Mouse (Mus musculus) liver, adult 2 months (tissue): ENCODE measurements around the gene Iqcf4. TPM values are rescaled to one million over a fixed set of nuclear protein-coding genes. Genes with fewer than 3 reads are reported as not detected.
A peak's percentile ranks its signal among the peaks of the same experiment; 100 is the strongest.

Experiments used
- DNase-seq: peaks from one replicate; pipeline ENCODE4 v3.0.0-alpha.2; 2011; ENCODE audit warnings: low read depth, low spot score; ENCODE audit errors: extremely low read depth
- H3K27ac ChIP-seq: fragments of 200-500 bp; replicated peaks from 2 replicates; pipeline ENCODE4 v1.5.1; 2012; ENCODE audit warnings: low read depth, mild to moderate bottlenecking, control low read depth, inconsistent platforms, low read length; ENCODE audit not compliant: insufficient read depth
- H3K27me3 ChIP-seq: fragments of 200-500 bp; 2 replicates; pipeline ENCODE4 v1.6.1; 2012; ENCODE audit warnings: mild to moderate bottlenecking, moderate library complexity, low read length, inconsistent platforms; ENCODE audit not compliant: control insufficient read depth, insufficient read depth
- H3K36me3 ChIP-seq: fragments of 200-500 bp; 2 replicates; pipeline ENCODE4 v1.6.1; 2012; ENCODE audit warnings: low read length, inconsistent platforms; ENCODE audit not compliant: control insufficient read depth, insufficient read depth
- H3K4me1 ChIP-seq: fragments of 200-500 bp; 2 replicates; pipeline ENCODE4 v1.6.1; 2011; ENCODE audit warnings: low read length; ENCODE audit not compliant: control insufficient read depth, insufficient read depth
- H3K4me3 ChIP-seq: fragments of 200-500 bp; 2 replicates; pipeline ENCODE4 v1.5.1; 2011; ENCODE audit warnings: low read depth, mild to moderate bottlenecking, control low read depth, low read length, moderate library complexity; ENCODE audit not compliant: insufficient read depth
- H3K79me2 ChIP-seq: fragments of 200-500 bp; 2 replicates; pipeline ENCODE4 v1.6.1; 2012; ENCODE audit warnings: inconsistent platforms, mild to moderate bottlenecking, low read length, moderate library complexity; ENCODE audit not compliant: control insufficient read depth, insufficient read depth
- H3K9ac ChIP-seq: fragments of 200-500 bp; 2 replicates; pipeline ENCODE4 v1.6.1; 2012; ENCODE audit warnings: low read depth, mild to moderate bottlenecking, control low read depth, inconsistent platforms, low read length
- CTCF ChIP-seq: fragments of 200-500 bp; IDR thresholded peaks from 2 replicates; pipeline ENCODE4 v1.5.1; 2011; ENCODE audit warnings: low read depth, low read length, control low read depth
- POLR2A ChIP-seq: fragments of 200-500 bp; IDR thresholded peaks from 2 replicates; pipeline ENCODE4 v1.6.1; 2011; ENCODE audit warnings: low read length, control low read depth; ENCODE audit not compliant: insufficient read depth; ENCODE audit errors: extremely low read depth
- WGBS: fragments of 180-500 bp; shearing (Covaris S2); methylation state at CpG from one replicate; pipeline ENCODE4 v1.1.7; 2018; 5-methylcytosine and 5-hydroxymethylcytosine counted together
- polyA plus RNA-seq: library from polyadenylated mRNA; depleted of rRNA; stranded (reverse); fragments of >200 nt; gene quantifications from 2 replicates; pipeline ENCODE4 v1.2.3, GENCODE M21; 2012
- total RNA-seq: library from RNA; depleted of rRNA; stranded (reverse); fragments of >200 nt; gene quantifications from 2 replicates; pipeline ENCODE4 v1.2.3, GENCODE M21; 2014

Gene Iqcf4
- total and polyA plus RNA-seq, 2 experiments: not detected

DNA sequence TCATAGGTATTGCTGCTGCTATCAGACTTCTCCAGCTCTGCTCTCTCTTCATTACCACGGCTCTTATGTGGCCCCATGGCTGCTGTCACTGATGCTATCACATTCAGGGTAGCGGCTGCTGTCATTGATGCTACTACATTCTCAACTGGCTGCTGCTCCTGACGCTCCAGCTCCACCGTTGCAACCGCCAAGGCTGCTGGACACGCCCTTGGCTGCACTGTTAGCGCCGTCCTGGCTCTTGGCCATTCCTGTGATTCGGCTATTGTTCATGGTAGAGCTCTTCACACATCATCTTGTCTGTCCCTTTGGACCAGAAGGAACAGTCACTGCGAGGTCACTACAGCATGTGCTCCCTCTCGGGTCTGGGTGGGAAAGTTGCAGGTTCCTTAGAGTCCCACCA, 8.5 kb downstream of the Iqcf4 start:
- 93% methylated on average over 11 of the region's 11 CpGs for WGBS
- DNase-seq: no peak
- H3K27me3 ChIP-seq: no peaks in the 10 kb centered on the region
- no peak overlapping the region for H3K9ac ChIP-seq
- no peaks in the 10 kb centered on the region for H3K4me1 ChIP-seq
- TF ChIP-seq CTCF (no peak), POLR2A (no peak)
- H3K36me3 ChIP-seq: no peaks in the 10 kb centered on the region
- H3K4me3 ChIP-seq: no peak overlapping the region
- H3K27ac ChIP-seq: no peak overlapping the region
- no peaks in the 10 kb centered on the region for H3K79me2 ChIP-seq

DNA sequence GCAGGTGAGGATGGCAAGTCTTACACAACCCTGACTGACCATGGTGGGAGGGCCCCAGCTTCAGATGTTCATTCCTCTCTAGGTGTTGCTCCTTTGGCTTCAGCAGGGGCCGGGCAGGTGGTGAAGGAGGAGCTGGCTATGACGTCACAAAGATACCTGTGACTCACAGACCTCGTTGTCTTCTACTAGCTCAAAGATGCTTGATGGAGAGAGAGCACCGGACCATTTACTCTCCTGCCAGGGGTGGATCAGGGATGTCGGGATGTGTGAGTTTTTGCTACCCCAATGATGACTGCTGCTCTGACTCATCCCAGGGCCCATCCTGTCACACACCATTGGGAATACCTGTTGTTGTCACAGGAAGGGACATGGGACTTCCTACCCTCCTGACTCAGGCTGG, 9.3 kb downstream of the Iqcf4 start, which contains the start of gene Iqcf3:
TSS of gene Iqcf3 (minus strand) at position 101 of the 400 bp plus-strand sequence.
- no peak within 1 kb of the TSS for H3K27ac ChIP-seq
- DNase-seq: no peak
- H3K4me1 ChIP-seq: no peaks in the 10 kb centered on the region
- H3K79me2 ChIP-seq: no peaks in the 10 kb centered on the region
- H3K36me3 ChIP-seq: no peaks in the 10 kb centered on the region
- no peak within 1 kb of the TSS for H3K4me3 ChIP-seq
- no peak within 1 kb of the TSS for H3K9ac ChIP-seq
- 87% methylated on average over 5 of the region's 5 CpGs for WGBS
- TF ChIP-seq CTCF: no peak
- no peak for TF ChIP-seq POLR2A
- no peaks in the 10 kb centered on the region for H3K27me3 ChIP-seq

DNA sequence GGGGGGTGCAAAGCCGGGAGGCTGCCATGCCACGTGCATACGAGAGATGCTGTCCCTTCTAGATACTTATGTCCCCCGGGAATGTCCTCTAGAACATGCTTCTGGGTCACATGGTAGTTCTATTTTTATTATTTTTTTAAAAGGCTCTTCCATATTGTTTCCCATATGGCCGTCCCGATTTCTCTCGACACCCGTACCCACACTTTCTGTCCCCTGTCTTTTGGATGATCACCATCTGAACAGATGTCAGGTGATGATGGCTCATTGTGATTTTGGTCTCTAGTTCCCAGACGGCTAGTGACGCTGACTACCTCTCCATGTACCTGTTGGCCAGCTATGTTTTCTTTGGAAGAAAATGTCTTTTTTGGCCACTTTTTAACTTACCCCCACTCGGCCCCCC, 35.8 kb downstream of the Iqcf4 start:
- Histone ChIP-seq H3K9ac (no peak overlapping the region), H3K27me3 (no peaks in the 10 kb centered on the region), H3K36me3 (no peaks in the 10 kb centered on the region), H3K27ac (no peak overlapping the region), H3K79me2 (no peaks in the 10 kb centered on the region), H3K4me3 (no peak overlapping the region), H3K4me1 (no peaks in the 10 kb centered on the region)
- 90% methylated on average over 11 of the region's 11 CpGs for WGBS
- TF ChIP-seq CTCF (no peak), POLR2A (no peak)
- DNase-seq: no peak

DNA sequence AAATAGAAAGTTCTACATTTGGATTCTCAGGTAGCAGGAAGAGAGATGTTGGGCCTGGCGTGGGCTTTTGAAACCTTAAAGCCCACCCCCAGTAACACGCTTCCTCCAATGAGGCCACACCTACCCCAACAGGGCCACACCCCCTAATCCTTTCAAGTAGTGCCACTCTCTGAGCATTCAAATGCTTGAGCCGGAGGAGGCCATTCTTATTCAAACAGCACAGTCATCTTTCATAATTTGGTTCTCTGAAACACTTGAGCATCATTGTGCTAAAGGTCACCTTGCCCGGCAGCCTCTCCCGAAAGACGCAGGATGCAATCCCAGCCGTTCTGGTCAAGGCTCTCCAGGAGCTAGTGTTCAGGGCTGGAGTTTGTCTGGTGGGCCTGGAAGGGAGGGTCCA, 36.5 kb downstream of the Iqcf4 start:
- no peaks in the 10 kb centered on the region for H3K79me2 ChIP-seq
- WGBS: 94% methylated on average over 7 of the region's 7 CpGs

DNA sequence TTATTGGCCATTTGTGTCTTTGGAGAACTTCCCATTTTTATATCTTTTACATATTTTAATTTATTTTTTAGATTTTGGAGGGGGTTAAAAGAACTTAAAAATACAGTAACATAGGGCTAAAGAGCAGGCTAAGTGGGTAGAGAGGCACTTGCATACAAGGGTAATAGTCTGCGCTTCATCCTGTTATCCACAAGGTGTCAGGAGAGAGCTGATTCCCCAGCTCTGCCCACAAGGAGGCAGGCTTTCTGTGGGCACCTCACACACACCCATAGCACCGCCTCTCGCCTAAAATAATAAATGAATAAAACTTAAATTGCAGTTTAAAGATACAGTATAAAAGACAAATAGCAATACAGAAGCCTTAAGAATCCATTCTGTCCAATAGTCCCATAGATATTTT, 39.0 kb downstream of the Iqcf4 start:
- WGBS: 40% methylated on average over 3 of the region's 3 CpGs
- H3K27ac ChIP-seq: no peak overlapping the region
- no peak overlapping the region for H3K4me3 ChIP-seq
- no peaks in the 10 kb centered on the region for H3K4me1 ChIP-seq
- H3K79me2 ChIP-seq: no peaks in the 10 kb centered on the region
- no peak overlapping the region for H3K9ac ChIP-seq
- H3K36me3 ChIP-seq: no peaks in the 10 kb centered on the region
- H3K27me3 ChIP-seq: no peaks in the 10 kb centered on the region
- DNase-seq: peak; percentile 35
- TF ChIP-seq CTCF: peak; percentile 92
- TF ChIP-seq POLR2A: no peak

More for the DNA sequence above, 36.5 kb downstream of the Iqcf4 start:
- Histone ChIP-seq H3K27ac (no peak overlapping the region), H3K4me3 (no peak overlapping the region), H3K36me3 (no peaks in the 10 kb centered on the region), H3K9ac (no peak overlapping the region), H3K27me3 (no peaks in the 10 kb centered on the region), H3K4me1 (no peaks in the 10 kb centered on the region)
- TF ChIP-seq CTCF (no peak), POLR2A (no peak)
- no peak for DNase-seq

DNA sequence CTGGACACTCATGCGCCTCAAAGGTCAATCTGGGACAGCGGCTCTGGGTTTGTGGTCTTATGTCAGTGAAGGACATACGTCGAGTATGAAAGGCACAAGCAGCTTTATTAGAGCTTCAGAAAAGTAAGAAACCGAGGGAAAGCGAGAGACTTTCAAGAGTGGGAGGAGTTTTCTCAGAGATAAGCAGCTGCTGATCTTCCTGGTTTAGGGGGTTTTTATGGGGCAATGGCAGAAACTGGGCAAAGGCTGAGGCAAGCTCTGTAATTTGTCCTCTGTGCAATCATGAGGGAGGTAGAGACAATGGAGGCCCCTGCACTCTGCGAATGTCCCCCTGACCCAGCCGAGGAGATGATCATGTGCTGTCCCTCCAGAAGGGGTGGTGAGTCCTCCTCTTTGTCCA, 50.9 kb downstream of the Iqcf4 start:
- no peak overlapping the region for H3K9ac ChIP-seq
- no peaks in the 10 kb centered on the region for H3K27me3 ChIP-seq
- 74% methylated on average over 8 of the region's 8 CpGs for WGBS
- no peak for DNase-seq
- no peaks in the 10 kb centered on the region for H3K79me2 ChIP-seq
- H3K4me1 ChIP-seq: no peaks in the 10 kb centered on the region
- no peak for TF ChIP-seq CTCF
- no peak for TF ChIP-seq POLR2A
- H3K27ac ChIP-seq: no peak overlapping the region
- no peaks in the 10 kb centered on the region for H3K36me3 ChIP-seq
- no peak overlapping the region for H3K4me3 ChIP-seq
